13 mouse cellular contexts compared by ENCODE assay signal in the genomic region with DNA sequence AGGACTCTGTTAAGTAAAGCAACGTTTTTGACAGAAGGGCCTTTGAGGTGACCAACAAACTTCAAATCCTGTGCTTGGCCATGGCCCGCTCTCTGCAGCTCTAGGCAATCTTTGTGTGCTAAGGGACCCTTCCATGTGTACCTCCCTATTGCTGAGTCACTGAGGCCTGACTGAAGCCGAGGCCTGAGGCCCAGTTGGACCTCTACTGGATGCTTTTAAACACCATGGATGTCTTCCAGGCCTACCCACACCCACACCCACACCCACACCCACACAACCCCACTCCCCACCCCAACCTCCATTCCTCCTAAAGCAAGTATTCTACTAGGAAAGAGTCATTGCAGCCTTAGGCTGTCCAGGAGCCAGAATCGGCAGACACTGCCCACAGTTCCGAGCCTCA.
A peak's percentile ranks its signal among the peaks of the same experiment; 100 is the strongest.
DNase-seq lines count a peak whose midpoint lies in the region; ATAC-seq and TF ChIP-seq lines count a peak whose summit lies in the region.
"Had no signal": no experiment of that assay in that cellular context is flagged by ENCODE, and none has a peak within 500 bp of the region (broad histone marks: within the 10 kb centered on the region; RNA-seq: fewer than 3 reads in every experiment).

No protein-coding gene starts in this region.

- 86% methylated on average over 5 of the region's 5 CpGs for WGBS in forebrain, embryonic 10.5 days
- WGBS in forebrain, embryonic 16.5 days: 90% methylated on average over 5 of the region's 5 CpGs
- 79% methylated on average over 5 of the region's 5 CpGs for WGBS in hindbrain, embryonic 12.5 days
- WGBS in hindbrain, embryonic 13.5 days: 93% methylated on average over 5 of the region's 5 CpGs
- 69% methylated on average over 5 of the region's 5 CpGs for WGBS in heart, postnatal 0 days

- peak overlapping the region; percentile 63 for H3K27ac ChIP-seq in forebrain, embryonic 10.5 days
- H3K27ac ChIP-seq in forebrain, embryonic 16.5 days (ENCODE audit: low read length): no peak overlapping the region
- 0 out of 2 replicates have a peak overlapping the region, but pooled peaks have one; percentile 48 for H3K27ac ChIP-seq in hindbrain, embryonic 12.5 days
- no peak overlapping the region for H3K27ac ChIP-seq in hindbrain, embryonic 13.5 days
- H3K27ac ChIP-seq in heart, postnatal 0 days (ENCODE audit: low read depth): peak overlapping the region; percentile 23; the same call in 1 of the 2 replicates

- intact Hi-C loops in left cerebral cortex, postnatal 10 days (cut with DNase I): no loop called here

- H3K4me2 ChIP-seq in forebrain, embryonic 16.5 days (ENCODE audit: low read length): no peak overlapping the region
- no peak overlapping the region for H3K4me2 ChIP-seq in hindbrain, embryonic 12.5 days (replicated peaks)
- H3K4me2 ChIP-seq in hindbrain, embryonic 13.5 days: no peak overlapping the region
- no peak overlapping the region for H3K4me2 ChIP-seq in heart, postnatal 0 days (ENCODE audit: low read depth, low read length)

- H3K27me3 ChIP-seq in forebrain, embryonic 10.5 days (ENCODE audit: poor library complexity, severe bottlenecking): no peaks in the 10 kb centered on the region
- no peaks in the 10 kb centered on the region for H3K27me3 ChIP-seq in forebrain, embryonic 16.5 days (replicated peaks; ENCODE audit: control insufficient read depth, insufficient read depth, low read length)
- no peaks in the 10 kb centered on the region for H3K27me3 ChIP-seq in hindbrain, embryonic 12.5 days
- H3K27me3 ChIP-seq in hindbrain, embryonic 13.5 days: no peaks in the 10 kb centered on the region
- H3K27me3 ChIP-seq in heart, postnatal 0 days (ENCODE audit: control insufficient read depth, insufficient read depth, low read length): no peaks in the 10 kb centered on the region
- H3K27me3 ChIP-seq: limb, embryonic 15.5 days had no signal

- DNase-seq in forebrain, embryonic 10.5 days (ENCODE audit: extremely low spot score, low spot score): no peak
- peak; percentile 62 for DNase-seq in 3T3-L1 (ENCODE audit: low read depth, low spot score)
- DNase-seq in heart, postnatal 0 days (ENCODE audit: low spot score): no peak
- DNase-seq in left cerebral cortex, postnatal 10 days (ENCODE audit: extremely low spot score in 1 of 2, low spot score in 2 of 2): no peak
- DNase-seq: adrenal gland, postnatal 36 days; cerebellum, adult 11-12 months; right cerebral cortex, postnatal 14 days had no signal

- peaks cover 12% of the 10 kb centered on the region for H3K4me1 ChIP-seq in forebrain, embryonic 10.5 days
- no peaks in the 10 kb centered on the region for H3K4me1 ChIP-seq in forebrain, embryonic 16.5 days (replicated peaks; ENCODE audit: control insufficient read depth, insufficient read depth, low read length)
- H3K4me1 ChIP-seq in hindbrain, embryonic 12.5 days: peaks cover 5% of the 10 kb centered on the region
- H3K4me1 ChIP-seq in hindbrain, embryonic 13.5 days (replicated peaks): no peaks in the 10 kb centered on the region
- H3K4me1 ChIP-seq in heart, postnatal 0 days (ENCODE audit: control insufficient read depth, insufficient read depth): no peaks in the 10 kb centered on the region

- H3K36me3 ChIP-seq in forebrain, embryonic 10.5 days (replicated peaks): no peaks in the 10 kb centered on the region
- H3K36me3 ChIP-seq in forebrain, embryonic 16.5 days (ENCODE audit: control insufficient read depth, insufficient read depth): no peaks in the 10 kb centered on the region
- no peaks in the 10 kb centered on the region for H3K36me3 ChIP-seq in hindbrain, embryonic 12.5 days
- no peaks in the 10 kb centered on the region for H3K36me3 ChIP-seq in hindbrain, embryonic 13.5 days
- H3K36me3 ChIP-seq in heart, postnatal 0 days (replicated peaks; ENCODE audit: control insufficient read depth, insufficient read depth, low read length): no peaks in the 10 kb centered on the region
- H3K36me3 ChIP-seq: limb, embryonic 15.5 days had no signal

- no peak overlapping the region for H3K9ac ChIP-seq in forebrain, embryonic 16.5 days (replicated peaks; ENCODE audit: low read depth, low read length)
- no peak overlapping the region for H3K9ac ChIP-seq in hindbrain, embryonic 12.5 days
- H3K9ac ChIP-seq in hindbrain, embryonic 13.5 days: no peak overlapping the region
- no peak overlapping the region for H3K9ac ChIP-seq in heart, postnatal 0 days (replicated peaks; ENCODE audit: low read depth, low read length)
- H3K9ac ChIP-seq: limb, embryonic 15.5 days had no signal

- no peak for TF ChIP-seq EP300 in heart, postnatal 0 days (IDR thresholded peaks at IDR 0.05; ENCODE audit: low read depth)

- TF ChIP-seq CTCF in heart, postnatal 0 days (IDR thresholded peaks at IDR 0.05; ENCODE audit: low read depth): no peak

- peaks cover 6% of the 10 kb centered on the region; the same call in 1 of the 2 replicates for H3K9me3 ChIP-seq in forebrain, embryonic 10.5 days
- no peaks in the 10 kb centered on the region for H3K9me3 ChIP-seq in forebrain, embryonic 16.5 days (ENCODE audit: control insufficient read depth, low read length)
- peaks cover 5% of the 10 kb centered on the region; the same call in 1 of the 2 replicates for H3K9me3 ChIP-seq in hindbrain, embryonic 12.5 days (replicated peaks)
- H3K9me3 ChIP-seq in hindbrain, embryonic 13.5 days: no peaks in the 10 kb centered on the region
- no peaks in the 10 kb centered on the region for H3K9me3 ChIP-seq in heart, postnatal 0 days (replicated peaks; ENCODE audit: control insufficient read depth, low read length)
- H3K9me3 ChIP-seq: limb, embryonic 15.5 days had no signal

- no peak for ATAC-seq in forebrain, embryonic 16.5 days
- ATAC-seq in hindbrain, embryonic 12.5 days (ENCODE audit: low FRiP score): no peak
- no peak for ATAC-seq in hindbrain, embryonic 13.5 days (ENCODE audit: low FRiP score)
- ATAC-seq in heart, postnatal 0 days (ENCODE audit: insufficient read depth, low read depth): no peak
- no peak for ATAC-seq in frontal cortex, adult (ENCODE audit: low TSS enrichment)
- ATAC-seq: forebrain, embryonic 14.5 days had no signal

- H3K4me3 ChIP-seq in forebrain, embryonic 10.5 days: no peak overlapping the region
- H3K4me3 ChIP-seq in forebrain, embryonic 16.5 days (replicated peaks; ENCODE audit: low read length): no peak overlapping the region
- H3K4me3 ChIP-seq in hindbrain, embryonic 12.5 days: no peak overlapping the region
- no peak overlapping the region for H3K4me3 ChIP-seq in hindbrain, embryonic 13.5 days
- H3K4me3 ChIP-seq in heart, postnatal 0 days (ENCODE audit: low read depth, low read length): no peak overlapping the region
- H3K4me3 ChIP-seq: limb, embryonic 15.5 days had no signal

Comparison
In these comparisons a context has a peak if more than half of its experiments do, and no peak if none do; other contexts are left out.
1. H3K27ac ChIP-seq: peak in forebrain, embryonic 10.5 days (single experiment), hindbrain, embryonic 12.5 days (single experiment) and heart, postnatal 0 days (single experiment); none in forebrain, embryonic 16.5 days (single experiment) and hindbrain, embryonic 13.5 days (single experiment).